Mouse (Mus musculus) embryonic fibroblast, embryonic 13.5 days (primary cell): ENCODE results near the gene Ddias.

Experiments used
- CTCF ChIP-seq: IDR thresholded peaks from 2 replicates; pipeline ENCODE4 v1.5.1; 2011; ENCODE audit warnings: mild to moderate bottlenecking, control low read depth, low read length, moderate library complexity, borderline replicate concordance; ENCODE audit not compliant: insufficient read depth
- POLR2A ChIP-seq: IDR thresholded peaks from 2 replicates; pipeline ENCODE4 v1.6.1; 2011; ENCODE audit warnings: low read depth, mild to moderate bottlenecking, control low read depth, low read length, moderate library complexity

- no peak for TF ChIP-seq POLR2A
- no peak for TF ChIP-seq CTCF
Measured at GRCm38 (mm10) chr7:92817242-92817641, 56.8 kb downstream of the Ddias start.
